Mouse (Mus musculus) CD4-positive, CD25-positive, alpha-beta regulatory T cell, adult 4 months (primary cell): ENCODE measurements around the gene Fgg. TPM values are rescaled to one million over a fixed set of nuclear protein-coding genes. Genes with fewer than 3 reads are reported as not detected.
A peak's percentile ranks its signal among the peaks of the same experiment; 100 is the strongest.

Experiments used
- ATAC-seq: one replicate; pipeline ENCODE4 v1.8.0; 2017
- polyA plus RNA-seq, 2 experiments: library from polyadenylated mRNA; unstranded; fragments of 100-300 nt; shearing (Covaris generic); gene quantifications; one replicate each; pipeline ENCODE4 v1.2.1; 2017

Gene Fgg
- polyA plus RNA-seq, result not detected

GRCm38 (mm10) chr3:83007557-83007956 is at the start of gene Fgg:
TSS of gene Fgg (plus strand) at chr3:83007724.
- ATAC-seq, result no peak

GRCm38 (mm10) chr3:82971046-82971445 is 36.5 kb upstream of the Fgg start:
- ATAC-seq, result no peak

- ATAC-seq, result no peak
Observed at GRCm38 (mm10) chr3:82980818-82981217, 26.7 kb upstream of the Fgg start.

GRCm38 (mm10) chr3:82981861-82982260 is 25.7 kb upstream of the Fgg start:
- ATAC-seq, result no peak

- ATAC-seq, result no peak
Observed at GRCm38 (mm10) chr3:82984840-82985239, 22.7 kb upstream of the Fgg start.

- ATAC-seq, result no peak
Observed at GRCm38 (mm10) chr3:82991963-82992362, 15.6 kb upstream of the Fgg start.

GRCm38 (mm10) chr3:82992956-82993355 is 14.6 kb upstream of the Fgg start:
- ATAC-seq, result no peak

- no peak for ATAC-seq
Observed at GRCm38 (mm10) chr3:82995368-82995767, 12.2 kb upstream of the Fgg start.

GRCm38 (mm10) chr3:82996656-82997055 is 10.9 kb upstream of the Fgg start:
- no peak for ATAC-seq

- peak; percentile 71 for ATAC-seq
Observed at GRCm38 (mm10) chr3:82998772-82999463, 8.6 kb upstream of the Fgg start.

GRCm38 (mm10) chr3:82999995-83000394 is 7.5 kb upstream of the Fgg start:
- ATAC-seq, result no peak

GRCm38 (mm10) chr3:83002191-83002590 is 5.3 kb upstream of the Fgg start:
- peak; percentile 47 for ATAC-seq

GRCm38 (mm10) chr3:83003068-83003467 is 4.5 kb upstream of the Fgg start:
- ATAC-seq, result no peak

- ATAC-seq, result no peak
Observed at GRCm38 (mm10) chr3:83004801-83005200, 2.7 kb upstream of the Fgg start.

- ATAC-seq, result no peak
Observed at GRCm38 (mm10) chr3:83010291-83010690, 2.8 kb downstream of the Fgg start.

GRCm38 (mm10) chr3:83011136-83011535 is 3.6 kb downstream of the Fgg start:
- ATAC-seq, result no peak

- ATAC-seq, result no peak
Observed at GRCm38 (mm10) chr3:83011565-83011964, 4.0 kb downstream of the Fgg start.

- no peak for ATAC-seq
Observed at GRCm38 (mm10) chr3:83012636-83013035, 5.1 kb downstream of the Fgg start.

GRCm38 (mm10) chr3:83013951-83014350 is 6.4 kb downstream of the Fgg start:
- ATAC-seq, result no peak

- no peak for ATAC-seq
Observed at GRCm38 (mm10) chr3:83016236-83016635, 8.7 kb downstream of the Fgg start.

- ATAC-seq, result no peak
Observed at GRCm38 (mm10) chr3:83020387-83020786, 12.9 kb downstream of the Fgg start.

GRCm38 (mm10) chr3:83021176-83021575 is 13.7 kb downstream of the Fgg start:
- ATAC-seq, result no peak

- no peak for ATAC-seq
Observed at GRCm38 (mm10) chr3:83025036-83025435, 17.5 kb downstream of the Fgg start.

- ATAC-seq, result no peak
Observed at GRCm38 (mm10) chr3:83025475-83026301, 18.2 kb downstream of the Fgg start, which contains the start of gene Fga. TSS of gene Fga (plus strand) at chr3:83026076.
